Mouse (Mus musculus): Measurements from ENCODE around the gene Sympk.

DNA sequence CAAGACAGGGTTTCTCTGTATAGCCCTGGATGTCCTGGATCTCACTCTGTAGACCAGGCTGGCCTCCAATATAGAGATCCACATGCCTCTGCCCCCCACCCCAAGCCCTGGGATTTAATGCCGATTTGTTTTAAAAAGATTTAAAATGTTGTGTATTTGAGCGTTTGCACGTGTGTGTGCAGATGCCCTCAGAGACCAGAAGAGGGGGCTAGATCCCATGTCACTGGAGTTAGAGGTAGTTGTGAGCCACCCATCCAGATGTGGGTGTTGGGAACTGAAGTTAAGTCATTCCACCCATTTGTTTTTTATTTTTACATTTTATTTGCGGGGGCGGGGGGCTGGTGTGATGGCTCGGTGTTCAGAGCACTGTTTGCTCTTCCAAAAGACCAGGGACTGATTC is 50.3 kb downstream of the Sympk start:
- TF ChIP-seq POLR2A (IDR thresholded peaks at IDR 0.05; ENCODE audit: insufficient read length, low read depth) = no peak
- TF ChIP-seq MYOD1 (IDR thresholded peaks at IDR 0.05; ENCODE audit: control insufficient read depth in 1 of 3, insufficient read length in 2 of 3, low read depth in 2 of 3) = no peak
- TF ChIP-seq POLR2AphosphoS2 (IDR thresholded peaks at IDR 0.05; ENCODE audit: insufficient read length, low read depth) = no peak
- no peak for TF ChIP-seq CEBPB (IDR thresholded peaks at IDR 0.05; ENCODE audit: insufficient read depth, poor library complexity, severe bottlenecking)
